Mouse (Mus musculus) megakaryocyte-erythroid progenitor cell, adult 5 weeks (primary cell): Measurements from ENCODE around the gene Hsd3b4. TPM values are rescaled to one million over a fixed set of nuclear protein-coding genes. Genes with fewer than 3 reads are reported as not detected.

Source experiments
- polyA plus RNA-seq: library from polyadenylated mRNA; stranded (reverse); fragments of >175 nt; gene quantifications from 2 replicates; pipeline ENCODE4 v1.2.3, GENCODE M21; 2012

The Hsd3b4 gene
- not detected in 2 replicates for polyA plus RNA-seq

DNA sequence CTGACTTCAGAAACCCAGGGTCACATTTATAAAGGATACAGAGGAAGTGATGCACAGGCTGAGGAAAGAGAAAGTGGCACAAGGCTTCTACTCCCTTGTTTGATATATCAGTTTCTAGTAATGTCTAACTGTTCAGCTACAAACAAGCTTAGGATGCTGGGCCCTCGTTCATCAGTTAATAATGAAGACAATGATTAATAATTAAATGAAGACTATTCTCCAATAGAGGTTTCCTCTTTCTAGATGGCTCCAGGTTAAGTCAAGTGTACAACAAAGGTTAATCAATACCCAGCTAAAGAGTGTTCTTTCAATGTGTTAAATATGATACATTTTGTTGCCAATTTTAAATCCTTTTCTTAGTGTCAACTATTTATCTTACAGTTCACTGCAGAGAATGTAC is at the start of gene Hsd3b4:
TSS of gene Hsd3b4 (minus strand) at position 101 of the 400 bp plus-strand sequence.

DNA sequence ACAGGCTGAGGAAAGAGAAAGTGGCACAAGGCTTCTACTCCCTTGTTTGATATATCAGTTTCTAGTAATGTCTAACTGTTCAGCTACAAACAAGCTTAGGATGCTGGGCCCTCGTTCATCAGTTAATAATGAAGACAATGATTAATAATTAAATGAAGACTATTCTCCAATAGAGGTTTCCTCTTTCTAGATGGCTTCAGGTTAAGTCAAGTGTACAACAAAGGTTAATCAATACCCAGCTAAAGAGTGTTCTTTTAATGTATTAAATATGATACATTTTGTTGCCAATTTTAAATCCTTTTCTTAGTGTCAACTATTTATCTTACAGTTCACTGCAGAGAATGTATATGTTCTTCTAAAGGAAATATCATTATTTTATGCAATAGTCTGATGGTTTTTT is 53.3 kb downstream of the Hsd3b4 start, which contains the start of gene Gm4450:
TSS of gene Gm4450 (minus strand) at position 101 of the 400 bp plus-strand sequence.

Other genes with a start within 250 kb of the Hsd3b4 start
- gene Hmgcs2, start 230.1 kb downstream of the Hsd3b4 start, polyA plus RNA-seq: 0.06 and 0.22 TPM in 2 replicates
- gene Phgdh, start 170.5 kb downstream of the Hsd3b4 start, polyA plus RNA-seq: 296 and 349 TPM in 2 replicates
- gene Zfp697, start 128.1 kb downstream of the Hsd3b4 start, polyA plus RNA-seq: 0.32 and 0.35 TPM in 2 replicates
- gene Gm4450, start 53.4 kb downstream of the Hsd3b4 start, polyA plus RNA-seq: not detected in 2 replicates
- not detected in 2 replicates for gene Gm10681, start 78.3 kb upstream of the Hsd3b4 start, polyA plus RNA-seq
- not detected in 2 replicates for gene Hsd3b5, start 119.7 kb upstream of the Hsd3b4 start, polyA plus RNA-seq
- gene Hsd3b2, start 214.0 kb upstream of the Hsd3b4 start, polyA plus RNA-seq: not detected in 2 replicates